Mouse (Mus musculus): ENCODE results near the gene Tomm70a.

Tomm70a gene

GRCm38 (mm10) chr16:57120913-57121815, at the start of gene Tomm70a:
Gene Tomm70a, plus strand, starts transcription at chr16:57121703.
- peak; percentile 96 for DNase-seq

GRCm38 (mm10) chr16:57075986-57076385, 45.5 kb upstream of the Tomm70a start:
- no peak for DNase-seq

GRCm38 (mm10) chr16:57079577-57079976, 41.9 kb upstream of the Tomm70a start:
- DNase-seq: no peak

GRCm38 (mm10) chr16:57092460-57092859, 29.0 kb upstream of the Tomm70a start:
- peak; percentile 51 for DNase-seq

- no peak for DNase-seq
These were observed 28.4 kb upstream of the Tomm70a start for GRCm38 (mm10) chr16:57092911-57093605.

- DNase-seq: no peak
These were observed 22.9 kb upstream of the Tomm70a start for GRCm38 (mm10) chr16:57098468-57099144.

- no peak for DNase-seq
These were observed 21.8 kb upstream of the Tomm70a start for GRCm38 (mm10) chr16:57099572-57100237.

- DNase-seq: no peak
These were observed 20.3 kb upstream of the Tomm70a start for GRCm38 (mm10) chr16:57101174-57101573.

GRCm38 (mm10) chr16:57106185-57106960, 15.1 kb upstream of the Tomm70a start:
- DNase-seq: no peak

GRCm38 (mm10) chr16:57116066-57116465, 5.4 kb upstream of the Tomm70a start:
- no peak for DNase-seq

- DNase-seq: no peak
These were observed 3.9 kb upstream of the Tomm70a start for GRCm38 (mm10) chr16:57117562-57117961.

GRCm38 (mm10) chr16:57121816-57122415, 413 bp downstream of the Tomm70a start:
- DNase-seq: no peak

- no peak for DNase-seq
These were observed 1.4 kb downstream of the Tomm70a start for GRCm38 (mm10) chr16:57122682-57123445.

GRCm38 (mm10) chr16:57126268-57126667, 4.8 kb downstream of the Tomm70a start:
- no peak for DNase-seq

- DNase-seq: no peak
These were observed 6.3 kb downstream of the Tomm70a start for GRCm38 (mm10) chr16:57127825-57128224.

- DNase-seq: no peak
These were observed 9.4 kb downstream of the Tomm70a start for GRCm38 (mm10) chr16:57130752-57131400.

- DNase-seq: no peak
These were observed 10.0 kb downstream of the Tomm70a start for GRCm38 (mm10) chr16:57131544-57131943.

GRCm38 (mm10) chr16:57132326-57132725, 10.8 kb downstream of the Tomm70a start:
- DNase-seq: no peak

GRCm38 (mm10) chr16:57133611-57134010, 12.1 kb downstream of the Tomm70a start:
- DNase-seq: no peak

- no peak for DNase-seq
These were observed 23.2 kb downstream of the Tomm70a start for GRCm38 (mm10) chr16:57144741-57145140.
